Mouse (Mus musculus) spleen, postnatal 0 days (tissue): ENCODE results near the gene Cnrip1. TPM values are rescaled to one million over a fixed set of nuclear protein-coding genes. Genes with fewer than 3 reads are reported as not detected.

Experiments used
- polyA plus RNA-seq: library from polyadenylated mRNA; unstranded; fragments of >200 nt; fragmentation: Nextera tagmentation; extraction: Ambion mirVana; gene quantifications from 2 replicates; pipeline ENCODE4 v1.2.1, GENCODE M21; 2015

Cnrip1 gene
- polyA plus RNA-seq, result 10.2 and 16.6 TPM in 2 replicates

GRCm38 (mm10) chr11:17051545-17052475 lies at the start of gene Cnrip1, which contains the start of gene Plek:
Gene Cnrip1, plus strand, starts transcription at chr11:17051586.
Gene Plek, minus strand, starts transcription at chr11:17052381.

Other genes with a start within 250 kb of the Cnrip1 start
- 2.1 and 2.3 TPM in 2 replicates for gene Fbxo48, start 100.2 kb upstream of the Cnrip1 start, polyA plus RNA-seq
- 18.2 and 24.0 TPM in 2 replicates for gene Plek, start 795 bp downstream of the Cnrip1 start, polyA plus RNA-seq
- 48.3 and 57.2 TPM in 2 replicates for gene Ppp3r1, start 107.7 kb downstream of the Cnrip1 start, polyA plus RNA-seq
- 16.5 and 18.1 TPM in 2 replicates for gene Wdr92, start 130.5 kb downstream of the Cnrip1 start, polyA plus RNA-seq
- gene Pno1, start 160.0 kb downstream of the Cnrip1 start, polyA plus RNA-seq, result 45.5 and 48.9 TPM in 2 replicates
- 67.5 and 70.8 TPM in 2 replicates for gene C1d, start 206.0 kb downstream of the Cnrip1 start, polyA plus RNA-seq